Mouse (Mus musculus) kidney, embryonic 14.5 days (tissue): ENCODE data around the gene Tcf25. TPM values are rescaled to one million over a fixed set of nuclear protein-coding genes. Genes with fewer than 3 reads are reported as not detected.

Experiments used
- ATAC-seq: fragments of 200-750 bp; cut with Nextera tagmentation; 2 replicates; pipeline ENCODE4 v1.8.0; 2017; ENCODE audit warnings: moderate number of reproducible peaks, mild to moderate bottlenecking, moderate TSS enrichment, moderate library complexity; ENCODE audit not compliant: low FRiP score, low TSS enrichment
- H3K27ac ChIP-seq: fragments of 300-500 bp; sonication (generic); 2 replicates; pipeline ENCODE4 v1.5.1; 2014; ENCODE audit warnings: low read depth, mild to moderate bottlenecking, low read length, moderate library complexity, mixed read lengths
- H3K27me3 ChIP-seq: fragments of 300-500 bp; sonication (generic); 2 replicates; pipeline ENCODE4 v1.6.1; 2014; ENCODE audit warnings: mild to moderate bottlenecking, low read length; ENCODE audit not compliant: control insufficient read depth, insufficient read depth
- H3K36me3 ChIP-seq: fragments of 300-500 bp; sonication (generic); 2 replicates; pipeline ENCODE4 v1.6.1; 2014; ENCODE audit warnings: low read length, mixed read lengths; ENCODE audit not compliant: control insufficient read depth, insufficient read depth
- H3K4me1 ChIP-seq: fragments of 300-500 bp; sonication (generic); 2 replicates; pipeline ENCODE4 v1.6.1; 2014; ENCODE audit warnings: low read length, mixed read lengths; ENCODE audit not compliant: control insufficient read depth, insufficient read depth
- H3K4me2 ChIP-seq: fragments of 300-500 bp; sonication (generic); replicated peaks from 2 replicates; pipeline ENCODE4 v1.6.1; 2014; ENCODE audit warnings: low read depth, mild to moderate bottlenecking, low read length
- H3K4me3 ChIP-seq: fragments of 300-500 bp; sonication (generic); 2 replicates; pipeline ENCODE4 v1.5.1; 2014; ENCODE audit warnings: mild to moderate bottlenecking, low read length
- H3K9ac ChIP-seq: fragments of 300-500 bp; sonication (generic); 2 replicates; pipeline ENCODE4 v1.6.1; 2014; ENCODE audit warnings: low read depth, mild to moderate bottlenecking, low read length, moderate library complexity
- H3K9me3 ChIP-seq: fragments of 300-500 bp; sonication (generic); 2 replicates; pipeline ENCODE4 v1.6.1; 2016; ENCODE audit warnings: low read length; ENCODE audit not compliant: control insufficient read depth
- WGBS: fragments of 180-500 bp; shearing (Covaris S2); extraction: QIAGEN DNeasy Blood & Tissue Kit; methylation state at CpG from one replicate; pipeline ENCODE4 v1.1.7; 2014; 5-methylcytosine and 5-hydroxymethylcytosine counted together
- polyA plus RNA-seq: library from polyadenylated mRNA; unstranded; fragments of >200 nt; fragmentation: Nextera tagmentation; extraction: Ambion mirVana; gene quantifications from 2 replicates; pipeline ENCODE4 v1.2.1, GENCODE M21; 2014

Tcf25 gene
- polyA plus RNA-seq, 1 experiment from 2014 or later: 157 TPM

DNA sequence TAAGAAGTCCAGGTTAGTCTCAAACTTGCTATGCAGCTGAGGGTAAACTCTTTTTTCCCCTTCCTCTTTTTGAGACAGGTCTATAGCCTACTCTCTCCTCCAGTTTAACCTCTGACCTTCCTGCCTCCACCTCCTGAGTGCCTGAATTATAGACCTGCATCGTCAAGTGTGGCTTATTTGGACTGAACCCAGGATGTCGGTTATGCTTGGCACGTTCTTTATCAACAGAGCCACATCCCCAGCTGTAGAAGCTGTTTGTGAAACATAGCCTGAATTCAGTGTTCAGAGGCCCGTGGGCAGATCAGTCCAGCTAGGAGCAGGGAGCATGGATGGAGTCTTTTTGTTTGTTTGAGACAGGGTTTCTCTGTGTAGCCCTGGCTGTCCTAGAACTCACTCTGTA, 78.6 kb downstream of the Tcf25 start:
- Histone ChIP-seq H3K9ac (no peak overlapping the region), H3K36me3 (peaks cover 34% of the 10 kb centered on the region), H3K9me3 (no peaks in the 10 kb centered on the region), H3K27ac (no peak overlapping the region), H3K27me3 (no peaks in the 10 kb centered on the region), H3K4me2 (no peak overlapping the region), H3K4me1 (no peaks in the 10 kb centered on the region), H3K4me3 (no peak overlapping the region)
- no peak for ATAC-seq
- WGBS: 67% methylated on average over 4 of the region's 4 CpGs

DNA sequence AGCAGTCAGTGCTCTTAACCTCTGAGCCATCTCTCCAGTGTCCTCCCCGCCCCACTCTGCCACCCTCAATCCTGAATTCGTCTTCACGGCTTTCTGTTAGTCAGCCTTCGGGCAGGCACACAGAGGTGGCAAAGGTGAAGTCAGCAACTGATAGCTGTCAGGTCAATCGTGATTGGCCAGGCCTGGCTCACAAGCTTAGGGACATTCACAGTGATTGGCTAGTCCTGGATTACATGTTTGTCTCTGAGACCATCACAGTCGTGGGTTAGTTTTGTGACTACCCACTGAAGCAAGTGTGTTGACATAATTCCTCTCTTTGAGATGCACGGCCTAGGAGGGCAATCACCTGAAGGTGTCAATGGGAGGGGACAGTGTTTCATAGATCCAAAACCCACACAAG, 79.7 kb downstream of the Tcf25 start:
- H3K27ac ChIP-seq: no peak overlapping the region
- H3K9me3 ChIP-seq: no peaks in the 10 kb centered on the region
- no peak for ATAC-seq
- no peak overlapping the region for H3K9ac ChIP-seq
- H3K4me1 ChIP-seq: no peaks in the 10 kb centered on the region
- no peak overlapping the region for H3K4me3 ChIP-seq
- no peaks in the 10 kb centered on the region for H3K27me3 ChIP-seq
- no peak overlapping the region for H3K4me2 ChIP-seq
- peaks cover 41% of the 10 kb centered on the region for H3K36me3 ChIP-seq
- WGBS: 73% methylated on average over 7 of the region's 7 CpGs

Other genes starting within 250 kb of the Tcf25 start
- gene Sult5a1, start 215.4 kb upstream of the Tcf25 start, polyA plus RNA-seq: 8.3 and 8.7 TPM in 2 replicates
- gene Dpep1, start 187.5 kb upstream of the Tcf25 start, polyA plus RNA-seq: 0.61 and 0.99 TPM in 2 replicates
- gene Chmp1a, start 161.0 kb upstream of the Tcf25 start, polyA plus RNA-seq: 78.5 and 85.2 TPM in 2 replicates
- gene Spata33, start 160.9 kb upstream of the Tcf25 start, polyA plus RNA-seq: 5.1 and 5.8 TPM in 2 replicates
- gene Cdk10, start 148.9 kb upstream of the Tcf25 start, polyA plus RNA-seq: 33.5 and 36.4 TPM in 2 replicates
- 2.2 and 3.2 TPM in 2 replicates for gene Spata2l, start 137.5 kb upstream of the Tcf25 start, polyA plus RNA-seq
- gene Zfp276, start 119.6 kb upstream of the Tcf25 start, polyA plus RNA-seq: 17.2 and 20.4 TPM in 2 replicates
- 18.0 and 25.9 TPM in 2 replicates for gene Vps9d1, start 119.4 kb upstream of the Tcf25 start, polyA plus RNA-seq
- 48.7 and 49.9 TPM in 2 replicates for gene Fanca, start 55.2 kb upstream of the Tcf25 start, polyA plus RNA-seq
- gene Spire2, start 41.0 kb upstream of the Tcf25 start, polyA plus RNA-seq: 2.2 and 3.9 TPM in 2 replicates
- not detected in 2 replicates for gene Mc1r, start 33.4 kb downstream of the Tcf25 start, polyA plus RNA-seq
- gene Tubb3, start 37.7 kb downstream of the Tcf25 start, polyA plus RNA-seq: 1.2 and 1.9 TPM in 2 replicates
- gene Def8, start 49.8 kb downstream of the Tcf25 start, polyA plus RNA-seq: 24.2 and 35.7 TPM in 2 replicates
- gene Afg3l1, start 104.2 kb downstream of the Tcf25 start, polyA plus RNA-seq: 36.2 and 43.2 TPM in 2 replicates
- gene Dbndd1, start 141.7 kb downstream of the Tcf25 start, polyA plus RNA-seq: 3.4 and 4.8 TPM in 2 replicates
- gene Gas8, start 145.1 kb downstream of the Tcf25 start, polyA plus RNA-seq: 32.9 and 36.2 TPM in 2 replicates